Mouse (Mus musculus): Measurements from ENCODE around the gene Dock10.

Dock10 gene

DNA sequence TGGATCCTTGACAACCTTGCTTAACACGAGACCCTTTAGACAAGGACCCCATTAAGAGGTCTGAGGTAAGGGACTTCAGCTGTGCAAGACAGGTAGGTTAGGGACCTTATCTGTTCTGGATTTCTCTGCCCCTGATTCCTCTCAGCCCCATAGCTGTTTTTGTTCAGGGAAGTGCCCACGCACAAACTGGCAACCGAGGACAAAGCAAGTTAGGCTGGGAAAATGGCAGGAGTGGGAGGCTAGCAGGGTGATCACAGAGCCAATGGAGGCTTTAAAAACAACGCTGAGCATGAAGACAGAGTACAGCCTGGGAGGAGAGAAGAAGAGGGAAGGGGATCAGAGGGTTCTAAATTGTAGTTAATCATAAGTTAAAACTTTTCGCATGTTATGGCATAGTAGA, 141.7 kb downstream of the Dock10 start:
- in situ Hi-C loops (cut with MboI, MseI), result no loop called here

DNA sequence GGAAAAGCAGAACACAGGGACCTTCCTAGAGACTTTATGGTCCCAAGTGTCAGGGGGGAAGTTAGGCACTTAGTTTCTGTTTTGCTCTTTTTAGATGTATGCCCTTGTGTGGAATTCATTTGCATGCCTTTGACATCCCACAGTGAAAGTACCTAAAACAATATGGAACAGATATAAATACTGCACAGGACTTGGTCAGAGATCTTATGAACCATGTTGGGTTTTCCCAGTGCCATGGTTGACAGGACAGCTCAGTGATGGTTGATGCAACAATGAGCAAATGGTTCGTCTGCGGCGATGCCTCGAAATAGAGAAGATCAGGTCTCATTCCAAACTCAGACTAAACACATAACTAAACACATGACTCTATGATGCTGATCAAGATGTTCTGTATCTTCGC, 143.6 kb downstream of the Dock10 start:
- in situ Hi-C loops (cut with MboI, MseI), result no loop called here

DNA sequence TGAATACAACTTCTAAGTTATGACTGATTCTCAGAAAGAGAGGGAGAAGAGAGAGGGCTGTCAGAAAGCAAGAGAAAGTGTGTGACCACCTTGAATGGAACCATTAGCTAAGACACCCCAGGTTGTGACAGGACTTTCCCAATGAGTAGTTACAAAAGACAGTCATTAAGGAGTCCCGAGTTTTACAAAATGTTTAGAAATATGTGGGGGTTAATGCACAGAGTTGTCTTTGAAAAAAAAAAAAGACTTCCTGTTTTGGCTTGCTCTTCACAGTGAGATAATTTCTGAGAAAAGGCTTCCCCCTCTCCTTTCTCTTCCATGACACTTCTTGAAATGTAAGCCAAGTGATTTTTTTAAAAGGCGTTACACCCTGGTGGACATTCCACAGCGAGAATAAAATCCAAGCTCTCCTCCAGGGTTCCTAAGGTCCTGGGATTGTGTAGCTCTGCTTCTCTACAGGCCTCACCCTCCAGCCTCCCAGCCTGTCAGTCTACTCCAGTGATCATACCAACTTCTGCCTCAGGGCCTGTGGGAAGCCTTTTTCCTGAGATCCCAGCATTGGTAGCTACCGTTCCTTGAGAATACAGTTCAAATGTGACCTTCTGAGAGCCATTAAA, 144.8 kb downstream of the Dock10 start:
- in situ Hi-C loops (cut with MboI, MseI), result no loop called here

DNA sequence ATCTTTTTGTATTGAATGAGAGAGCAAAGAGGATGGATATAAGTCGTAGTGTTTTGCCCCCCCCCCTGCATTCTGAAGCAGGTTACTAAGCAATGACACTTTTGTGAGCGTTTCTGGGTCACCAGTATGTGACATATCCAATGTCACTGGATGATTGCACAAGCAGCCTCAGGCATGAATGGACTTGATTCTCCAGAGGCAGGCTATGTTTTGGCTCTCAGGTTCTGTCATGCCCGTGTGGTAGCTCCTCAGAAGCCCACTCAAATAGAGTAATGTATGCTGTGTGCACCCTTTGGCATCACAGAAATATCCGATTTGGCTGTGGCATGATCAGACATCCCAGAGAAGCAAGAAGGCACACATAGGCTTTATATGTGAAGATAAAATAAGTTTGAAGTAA, 150.8 kb downstream of the Dock10 start:
- in situ Hi-C loops (cut with MboI, MseI), result loop anchor here (10.0 kb wide), 1 partner anchor 117 kb away; no protein-coding TSS in a partner anchor

GRCm38 (mm10) chr1:80606131-80606754, 152.1 kb downstream of the Dock10 start:
- in situ Hi-C loops (cut with MboI, MseI), result loop anchor here (10.0 kb wide), 1 partner anchor 119 kb away; no protein-coding TSS in a partner anchor

- in situ Hi-C loops (cut with MboI, MseI), result loop anchor here (10.0 kb wide), 1 partner anchor 120 kb away; no protein-coding TSS in a partner anchor
Measured at GRCm38 (mm10) chr1:80604332-80604731, 154.0 kb downstream of the Dock10 start.

DNA sequence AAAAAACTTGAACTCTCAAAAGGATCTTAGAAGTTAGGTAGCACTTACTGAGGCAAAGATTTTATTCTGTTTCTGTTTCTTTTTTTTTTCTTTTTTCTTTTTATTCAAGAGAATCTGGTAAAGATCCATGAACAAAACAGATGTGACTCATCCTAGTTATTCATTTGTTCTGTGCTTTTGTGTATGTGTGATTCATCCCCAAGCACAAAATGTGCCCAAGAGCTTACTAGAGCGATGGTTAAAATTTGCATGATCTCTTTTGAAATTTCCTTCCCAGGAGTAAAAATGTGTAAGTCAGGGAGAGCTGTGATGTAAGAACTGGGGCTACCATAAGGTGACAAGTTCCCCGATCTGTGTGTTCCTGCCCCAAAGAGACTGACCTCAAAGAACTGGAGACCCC, 155.2 kb downstream of the Dock10 start:
- in situ Hi-C loops (cut with MboI, MseI), result loop anchor here (10.0 kb wide), 1 partner anchor 122 kb away; no protein-coding TSS in a partner anchor

DNA sequence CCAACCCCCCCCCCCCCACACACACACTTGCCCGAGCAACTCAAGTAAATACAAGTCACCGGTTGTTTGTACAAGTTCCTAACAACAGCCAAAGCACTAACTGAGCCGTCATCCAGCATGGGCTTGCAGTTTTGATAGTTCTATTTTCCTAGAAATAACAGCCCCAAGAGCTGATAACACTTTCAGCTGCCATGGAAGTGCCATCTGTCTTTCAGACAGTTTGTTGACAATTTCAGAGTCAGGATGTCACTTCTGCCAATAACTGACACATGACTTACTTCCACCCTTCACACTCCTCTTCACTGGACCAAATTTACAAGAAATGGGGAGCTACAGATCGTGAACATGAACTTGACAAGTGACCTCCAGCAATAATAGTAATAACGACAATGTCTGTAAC, 175.0 kb downstream of the Dock10 start:
- in situ Hi-C loops (cut with MboI, MseI), result loop anchor here (25.0 kb wide), 1 partner anchor 704 kb away; no protein-coding TSS in a partner anchor

DNA sequence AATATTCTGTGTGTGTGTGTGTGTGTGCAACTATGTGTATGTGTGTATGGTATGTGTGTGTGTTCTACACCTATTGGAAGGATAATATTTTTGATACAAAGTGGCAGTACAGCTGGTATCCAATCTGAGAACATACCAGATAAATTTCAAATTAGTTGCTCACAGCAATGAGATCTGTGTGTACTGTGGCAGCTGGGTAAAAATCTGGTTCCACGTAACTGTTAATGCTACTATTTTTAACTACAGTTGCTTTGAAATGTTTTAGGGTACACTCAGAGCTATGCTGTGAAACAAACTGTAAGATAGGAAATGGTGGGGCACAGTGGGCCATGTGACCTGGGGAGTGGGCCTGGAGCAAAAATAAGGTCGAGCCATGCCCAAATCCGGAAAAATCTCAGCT, 176.1 kb downstream of the Dock10 start:
- in situ Hi-C loops (cut with MboI, MseI), result loop anchor here (25.0 kb wide), 1 partner anchor 705 kb away; no protein-coding TSS in a partner anchor

DNA sequence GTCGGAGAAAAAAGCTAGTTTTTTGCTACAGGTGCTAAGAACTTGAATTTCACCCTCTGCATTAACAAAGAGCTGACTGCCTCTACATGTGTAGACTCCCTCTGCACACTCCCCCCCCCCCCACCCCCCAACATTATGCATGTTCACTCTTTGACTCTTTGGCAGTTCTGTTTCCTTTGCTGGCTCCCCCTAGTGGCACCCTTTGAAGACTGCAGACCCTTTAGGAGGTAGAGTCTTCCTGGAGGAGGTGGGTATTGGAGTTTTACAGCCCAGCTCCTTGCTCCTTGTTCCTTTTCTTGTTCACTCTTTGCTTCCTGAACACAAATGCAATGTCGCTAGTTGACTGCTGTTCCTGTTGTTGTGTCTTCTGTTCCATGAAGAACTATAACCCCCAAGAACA, 181.4 kb downstream of the Dock10 start:
- in situ Hi-C loops (cut with MboI, MseI), result loop anchor here (25.0 kb wide), 1 partner anchor 710 kb away; no protein-coding TSS in a partner anchor

DNA sequence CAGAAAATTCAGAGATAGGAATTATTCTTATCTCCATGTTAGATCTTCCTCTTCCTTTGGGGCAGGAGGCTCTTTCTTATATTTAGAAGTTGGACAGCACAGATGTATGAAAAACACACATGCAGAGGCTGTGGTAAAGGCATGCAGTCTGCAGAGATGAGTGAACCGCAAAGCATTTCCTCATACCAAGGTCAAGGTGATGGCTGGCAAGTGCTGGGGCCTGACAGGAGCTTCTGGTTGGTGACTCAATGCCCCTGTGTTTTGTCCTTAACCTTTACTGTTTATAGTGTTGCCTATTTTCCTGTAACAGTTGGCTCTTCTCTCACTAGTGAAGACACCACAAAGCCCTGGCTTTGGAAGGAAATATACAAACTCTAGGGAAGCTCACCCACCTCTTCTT, 201.9 kb downstream of the Dock10 start:
- in situ Hi-C loops (cut with MboI, MseI), result no loop called here

GRCm38 (mm10) chr1:80541522-80541921, 216.8 kb downstream of the Dock10 start:
- in situ Hi-C loops (cut with MboI, MseI), result no loop called here

- in situ Hi-C loops (cut with MboI, MseI), result no loop called here
Measured at GRCm38 (mm10) chr1:80522197-80522596, 236.1 kb downstream of the Dock10 start.

- in situ Hi-C loops (cut with MboI, MseI), result no loop called here
Measured at GRCm38 (mm10) chr1:80520456-80520855, 237.9 kb downstream of the Dock10 start.

- in situ Hi-C loops (cut with MboI, MseI), result loop anchor here (5.0 kb wide), 1 partner anchor 338 kb away; no protein-coding TSS in a partner anchor
Measured at GRCm38 (mm10) chr1:80519893-80520292, 238.4 kb downstream of the Dock10 start.

GRCm38 (mm10) chr1:80515836-80516235, 242.5 kb downstream of the Dock10 start:
- in situ Hi-C loops (cut with MboI, MseI), result loop anchor here (5.0 kb wide), 1 partner anchor 334 kb away; no protein-coding TSS in a partner anchor

DNA sequence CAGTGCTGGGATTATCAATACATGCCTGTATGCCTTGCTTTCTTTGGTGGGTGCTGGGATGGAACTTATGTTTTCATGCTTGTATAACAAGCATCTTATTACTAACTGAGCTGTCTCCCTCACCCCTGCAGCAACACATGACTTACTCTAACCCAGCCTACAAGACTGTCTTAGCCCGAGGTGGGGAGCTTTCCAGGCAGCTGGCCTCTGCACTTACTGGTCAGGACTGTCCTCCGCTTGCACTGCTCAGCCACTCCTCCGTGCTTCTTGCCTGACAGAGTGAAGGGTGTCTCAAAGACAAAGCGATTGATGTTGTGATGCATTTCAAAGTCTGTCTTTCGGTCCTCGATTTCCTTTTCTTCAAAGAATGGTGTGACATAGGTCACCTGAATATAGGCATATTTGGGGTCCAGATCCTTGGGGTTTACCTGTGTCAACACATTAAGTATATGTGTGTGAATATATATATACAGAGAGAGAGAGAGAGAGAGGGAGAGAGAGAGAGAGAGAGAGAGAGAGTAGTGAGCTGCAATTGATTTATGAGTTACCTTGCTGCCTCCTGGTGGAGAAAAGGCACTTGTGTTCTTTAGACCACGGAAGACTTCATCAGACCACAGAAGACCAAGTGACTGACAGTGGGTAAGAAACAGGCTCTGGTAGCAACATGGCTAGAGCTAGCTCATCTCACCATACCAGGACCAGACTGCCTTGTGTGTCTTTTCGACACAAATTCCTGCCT, 245.9 kb downstream of the Dock10 start:
- in situ Hi-C loops (cut with MboI, MseI), result loop anchor here (5.0 kb wide), 1 partner anchor 100 kb away; no protein-coding TSS in a partner anchor

- in situ Hi-C loops (cut with MboI, MseI), result no loop called here
Measured at GRCm38 (mm10) chr1:80504757-80505156, 253.6 kb downstream of the Dock10 start.

DNA sequence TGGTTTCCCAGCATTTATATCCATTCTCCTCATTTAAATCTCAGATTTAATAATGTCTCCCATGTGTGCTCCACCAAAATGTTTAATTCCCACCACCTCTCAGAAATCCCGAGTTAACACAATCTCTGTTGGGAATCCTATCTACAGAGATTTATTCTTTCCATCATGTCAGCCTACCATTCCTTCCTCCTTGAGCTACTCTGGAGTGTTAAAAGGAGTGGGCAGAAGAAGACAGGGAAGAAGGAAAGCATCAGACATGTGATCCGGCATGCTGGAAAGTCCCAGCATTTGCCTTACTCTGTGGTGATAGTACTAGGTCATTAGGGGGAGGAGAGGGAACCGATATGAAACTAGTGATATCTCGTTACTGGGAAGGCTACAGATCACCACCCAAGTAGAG, 254.2 kb downstream of the Dock10 start:
- in situ Hi-C loops (cut with MboI, MseI), result no loop called here

DNA sequence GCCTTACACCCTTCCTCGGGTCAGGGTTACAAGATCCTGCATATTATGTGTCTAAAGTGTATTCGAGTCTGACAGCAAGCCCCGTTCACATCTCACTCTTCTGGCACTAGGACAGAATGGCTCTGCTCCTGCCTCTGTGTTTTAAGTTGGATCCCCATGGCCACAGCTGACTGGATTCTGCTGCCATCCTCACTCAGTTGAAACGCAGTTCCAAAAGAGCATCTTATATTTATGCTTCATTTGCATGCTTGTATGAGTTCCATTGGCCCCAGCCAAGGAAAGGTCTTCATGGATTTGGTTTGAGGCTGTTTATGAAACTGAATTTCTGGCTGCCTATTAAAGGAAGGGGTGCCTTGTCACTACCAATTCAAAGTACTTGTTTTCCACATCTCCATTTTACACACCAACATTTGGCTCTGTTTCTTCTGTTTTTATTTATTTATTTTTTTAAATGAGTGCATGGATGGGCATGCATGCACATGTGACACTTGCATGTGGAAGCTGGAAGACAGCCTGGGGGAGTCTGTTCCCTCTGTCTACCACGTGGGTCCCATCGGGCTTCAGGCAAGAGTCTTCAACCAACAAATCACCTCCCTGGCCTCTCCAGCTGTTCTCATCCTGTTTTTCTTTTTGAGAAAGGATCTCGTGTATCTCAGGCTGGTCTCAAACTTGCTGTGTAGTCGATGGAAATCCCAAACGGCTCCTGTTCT, 255.7 kb downstream of the Dock10 start:
- in situ Hi-C loops (cut with MboI, MseI), result no loop called here

- in situ Hi-C loops (cut with MboI, MseI), result loop anchor here (10.0 kb wide), 1 partner anchor 64 kb away; no protein-coding TSS in a partner anchor
Measured at GRCm38 (mm10) chr1:80499264-80499663, 259.1 kb downstream of the Dock10 start.

Measured in regulatory T cell (primary cell).